Mouse (Mus musculus) hindbrain, embryonic 12.5 days (tissue): ENCODE measurements around the gene Fam89a. TPM values are rescaled to one million over a fixed set of nuclear protein-coding genes. Genes with fewer than 3 reads are reported as not detected.

ENCODE experiments used
- ATAC-seq: fragments of 200-750 bp; cut with Nextera tagmentation; 2 replicates; pipeline ENCODE4 v1.8.0; 2017; ENCODE audit warnings: moderate TSS enrichment; ENCODE audit not compliant: low FRiP score
- H3K27ac ChIP-seq: fragments of 300-500 bp; sonication (generic); 2 replicates; pipeline ENCODE4 v1.5.1; 2016; ENCODE audit warnings: mild to moderate bottlenecking
- H3K27me3 ChIP-seq: fragments of 300-500 bp; sonication (generic); 2 replicates; pipeline ENCODE4 v1.6.1; 2016; ENCODE audit warnings: mild to moderate bottlenecking
- H3K36me3 ChIP-seq: fragments of 300-500 bp; sonication (generic); 2 replicates; pipeline ENCODE4 v1.6.1; 2016; ENCODE audit warnings: mild to moderate bottlenecking
- H3K4me1 ChIP-seq: fragments of 300-500 bp; sonication (generic); 2 replicates; pipeline ENCODE4 v1.6.1; 2016
- H3K4me2 ChIP-seq: fragments of 300-500 bp; sonication (generic); replicated peaks from 2 replicates; pipeline ENCODE4 v1.6.1; 2016; ENCODE audit warnings: mild to moderate bottlenecking
- H3K4me3 ChIP-seq: fragments of 300-500 bp; sonication (generic); 2 replicates; pipeline ENCODE4 v1.5.1; 2016; ENCODE audit warnings: mild to moderate bottlenecking
- H3K9ac ChIP-seq: fragments of 300-500 bp; sonication (generic); 2 replicates; pipeline ENCODE4 v1.6.1; 2016; ENCODE audit warnings: mild to moderate bottlenecking, moderate library complexity
- H3K9me3 ChIP-seq: fragments of 300-500 bp; sonication (generic); replicated peaks from 2 replicates; pipeline ENCODE4 v1.6.1; 2016; ENCODE audit warnings: mild to moderate bottlenecking
- WGBS: fragments of 180-500 bp; shearing (Covaris S2); methylation state at CpG from one replicate; pipeline ENCODE4 v1.1.7; 2016; 5-methylcytosine and 5-hydroxymethylcytosine counted together
- polyA plus RNA-seq: library from polyadenylated mRNA; unstranded; fragments of >200 nt; fragmentation: Nextera tagmentation; extraction: Ambion mirVana; gene quantifications from 2 replicates; pipeline ENCODE4 v1.2.1, GENCODE M21; 2016

Gene Fam89a
- polyA plus RNA-seq, 1 experiment from 2014 or later: 6.0 TPM

DNA sequence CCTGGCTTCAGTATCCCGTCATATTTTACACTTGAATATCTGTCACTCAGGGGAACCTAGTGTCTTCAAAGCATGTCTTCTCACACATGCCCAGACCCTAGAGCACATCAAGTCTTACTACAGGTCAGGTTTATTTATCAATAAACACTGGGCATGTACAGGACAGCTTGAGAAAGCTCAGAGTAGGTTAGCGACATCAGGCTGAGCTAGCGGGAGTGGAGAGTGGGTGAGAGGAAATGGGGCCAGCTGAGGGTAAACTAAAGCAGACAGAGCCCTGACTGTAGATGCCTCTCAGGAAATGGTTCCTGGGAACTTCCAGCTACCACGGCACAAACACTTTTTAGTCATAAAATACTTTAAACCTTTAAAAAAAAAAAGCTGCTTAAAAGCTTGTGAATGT, 48.1 kb downstream of the Fam89a start:
- Histone ChIP-seq H3K4me1 (no peaks in the 10 kb centered on the region), H3K9me3 (no peaks in the 10 kb centered on the region), H3K27me3 (no peaks in the 10 kb centered on the region), H3K4me2 (no peak overlapping the region), H3K36me3 (peaks cover 61% of the 10 kb centered on the region), H3K27ac (no peak overlapping the region), H3K9ac (no peak overlapping the region), H3K4me3 (no peak overlapping the region)
- ATAC-seq: no peak
- WGBS: 78% methylated on average over 4 of the region's 4 CpGs

DNA sequence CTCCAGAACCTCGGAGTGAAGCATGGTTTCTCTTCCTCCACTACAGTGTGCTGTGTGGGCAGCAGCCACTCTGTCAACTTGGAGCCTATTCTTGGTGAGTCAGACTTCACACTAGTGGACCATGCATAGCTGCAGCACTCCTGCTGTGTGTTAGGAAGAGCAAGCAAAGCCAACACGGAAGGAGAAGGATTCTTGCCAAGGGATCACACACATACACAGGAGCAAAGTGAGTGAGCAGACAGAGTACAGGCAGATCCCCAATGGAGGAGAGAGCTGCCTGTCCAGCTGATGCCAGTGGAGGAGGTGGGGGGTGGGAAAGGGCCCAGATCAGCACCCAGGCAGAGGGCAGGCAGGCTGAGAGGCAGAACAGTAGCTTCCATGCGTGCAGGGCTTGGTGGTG, 49.4 kb downstream of the Fam89a start:
- H3K4me3 ChIP-seq: no peak overlapping the region
- no peak overlapping the region for H3K27ac ChIP-seq
- no peak overlapping the region for H3K9ac ChIP-seq
- H3K4me1 ChIP-seq: no peaks in the 10 kb centered on the region
- H3K36me3 ChIP-seq: peaks cover 66% of the 10 kb centered on the region
- no peaks in the 10 kb centered on the region for H3K9me3 ChIP-seq
- H3K4me2 ChIP-seq: no peak overlapping the region
- 85% methylated on average over 3 of the region's 3 CpGs for WGBS
- no peak for ATAC-seq
- no peaks in the 10 kb centered on the region for H3K27me3 ChIP-seq

DNA sequence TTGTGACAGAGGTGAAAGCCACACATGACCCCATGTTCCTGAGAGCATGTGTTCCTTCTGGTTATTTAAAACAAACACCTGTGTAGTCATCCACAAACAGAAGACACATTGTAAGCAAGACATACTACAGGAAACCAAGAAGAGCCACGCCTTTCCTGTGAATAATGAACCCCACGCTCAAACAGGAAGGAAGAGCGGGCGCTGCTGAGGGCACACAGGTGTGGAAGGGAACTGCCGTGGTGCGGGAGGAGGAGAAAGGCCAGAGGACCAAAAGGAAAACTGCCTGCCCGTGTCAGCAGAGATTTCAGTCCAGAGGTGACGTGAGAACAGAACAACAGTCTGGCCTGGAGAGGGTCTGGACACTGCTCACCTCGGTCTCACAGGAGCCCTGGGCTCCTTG, 50.6 kb downstream of the Fam89a start:
- Histone ChIP-seq H3K36me3 (peaks cover 63% of the 10 kb centered on the region), H3K9me3 (no peaks in the 10 kb centered on the region), H3K27me3 (no peaks in the 10 kb centered on the region), H3K4me3 (no peak overlapping the region), H3K27ac (no peak overlapping the region), H3K4me1 (no peaks in the 10 kb centered on the region), H3K4me2 (no peak overlapping the region), H3K9ac (no peak overlapping the region)
- 91% methylated on average over 9 of the region's 9 CpGs for WGBS
- no peak for ATAC-seq

DNA sequence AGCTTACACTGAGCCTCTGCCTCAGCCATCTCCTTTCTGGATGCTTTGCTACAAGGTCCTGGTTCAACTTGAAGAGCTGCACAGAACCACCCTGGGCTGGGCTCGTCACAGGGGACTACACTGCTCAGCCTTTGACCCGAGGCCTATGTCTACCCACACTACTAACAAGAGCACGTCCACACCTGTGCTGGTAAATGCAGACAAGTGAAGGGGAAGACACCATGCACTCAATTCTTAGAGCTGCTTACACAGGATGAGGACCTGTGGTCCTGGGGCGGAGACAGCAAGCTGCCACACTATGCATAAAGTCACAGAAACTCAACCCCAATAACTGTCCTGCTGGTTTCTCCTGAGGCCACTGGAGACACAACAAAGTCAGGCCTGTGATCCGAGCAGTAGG, 51.4 kb downstream of the Fam89a start:
- H3K9ac ChIP-seq: no peak overlapping the region
- H3K27ac ChIP-seq: no peak overlapping the region
- WGBS: 94% methylated on average over 5 of the region's 5 CpGs

DNA sequence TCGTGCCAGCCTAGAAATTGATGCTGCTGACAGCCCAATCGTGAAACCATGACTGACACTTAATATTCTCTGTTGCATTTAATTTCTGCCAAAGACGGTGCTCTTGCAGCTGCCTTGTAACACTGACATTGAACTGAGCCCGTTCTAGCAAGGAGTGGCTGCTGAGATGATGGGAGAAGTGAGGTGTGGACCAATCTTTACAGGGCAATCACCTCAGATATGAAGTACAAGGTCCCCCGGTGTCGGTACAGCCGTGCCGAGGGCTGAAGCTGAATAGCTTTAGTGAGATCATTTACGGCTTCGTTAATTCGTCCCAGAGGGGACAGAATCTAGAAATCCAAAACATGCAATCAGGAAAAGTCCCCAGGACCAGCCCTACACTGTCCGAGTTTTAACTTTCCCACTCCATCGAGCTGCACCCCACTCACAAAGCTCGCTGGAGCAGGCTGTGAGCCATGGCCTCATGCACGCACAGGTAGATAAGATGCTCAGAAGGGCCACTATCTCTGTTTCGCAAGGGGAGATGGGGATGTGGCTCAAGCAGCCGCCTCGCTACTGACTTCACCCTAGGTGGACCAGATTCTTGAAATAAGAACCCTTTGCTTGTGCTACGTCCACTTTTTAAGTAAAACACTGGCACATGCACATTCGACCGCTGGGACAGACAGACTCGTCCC, 56.1 kb downstream of the Fam89a start:
- Histone ChIP-seq H3K9ac (no peak overlapping the region), H3K27me3 (no peaks in the 10 kb centered on the region), H3K4me2 (no peak overlapping the region), H3K4me1 (no peaks in the 10 kb centered on the region), H3K36me3 (peaks cover 75% of the 10 kb centered on the region), H3K9me3 (no peaks in the 10 kb centered on the region), H3K4me3 (no peak overlapping the region), H3K27ac (no peak overlapping the region)
- ATAC-seq: no peak
- WGBS: 95% methylated on average over 22 of the region's 22 CpGs

More for the DNA sequence above, 51.4 kb downstream of the Fam89a start:
- H3K9me3 ChIP-seq: no peaks in the 10 kb centered on the region
- H3K4me1 ChIP-seq: no peaks in the 10 kb centered on the region
- H3K4me2 ChIP-seq: no peak overlapping the region
- ATAC-seq: no peak
- no peaks in the 10 kb centered on the region for H3K27me3 ChIP-seq
- H3K4me3 ChIP-seq: no peak overlapping the region
- H3K36me3 ChIP-seq: peaks cover 66% of the 10 kb centered on the region

DNA sequence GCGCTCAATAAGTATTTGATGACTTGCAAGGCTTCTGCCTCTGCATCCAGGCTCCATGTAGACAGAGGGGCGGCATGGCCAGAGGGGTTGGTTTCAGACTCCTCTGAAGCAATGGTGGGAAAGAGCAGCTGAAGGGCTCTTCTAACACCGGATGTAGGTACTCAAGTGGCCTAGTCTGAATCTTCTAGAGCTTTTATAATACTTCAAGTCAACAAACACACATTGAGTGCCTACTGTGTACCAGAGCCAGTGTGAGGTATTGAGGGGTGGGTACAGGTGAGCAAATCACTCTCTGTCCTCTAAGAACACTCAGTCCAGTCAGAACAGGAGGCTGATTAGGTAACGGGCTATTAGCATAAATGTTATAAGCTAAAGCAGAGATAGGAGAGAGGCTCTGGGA, 59.9 kb downstream of the Fam89a start:
- Histone ChIP-seq H3K4me2 (no peak overlapping the region), H3K4me3 (no peak overlapping the region), H3K27me3 (no peaks in the 10 kb centered on the region), H3K36me3 (peaks cover 67% of the 10 kb centered on the region), H3K9me3 (no peaks in the 10 kb centered on the region), H3K9ac (no peak overlapping the region), H3K27ac (no peak overlapping the region), H3K4me1 (no peaks in the 10 kb centered on the region)
- 94% methylated on average over 4 of the region's 4 CpGs for WGBS
- no peak for ATAC-seq

Other genes starting within 250 kb of the Fam89a start
- 44.2 and 44.6 TPM in 2 replicates for gene Cog2, start 231.1 kb downstream of the Fam89a start, polyA plus RNA-seq
- gene Agt, start 182.1 kb downstream of the Fam89a start, polyA plus RNA-seq: 0.35 and 0.44 TPM in 2 replicates
- gene Capn9, start 175.7 kb downstream of the Fam89a start, polyA plus RNA-seq: not detected in 2 replicates
- 26.6 and 31.2 TPM in 2 replicates for gene 2310022B05Rik, start 88.5 kb downstream of the Fam89a start, polyA plus RNA-seq
- 61.4 and 62.2 TPM in 2 replicates for gene Ttc13, start 29.8 kb downstream of the Fam89a start, polyA plus RNA-seq
- 33.4 and 37.7 TPM in 2 replicates for gene Arv1, start 29.7 kb downstream of the Fam89a start, polyA plus RNA-seq
- gene Trim67, start 41.3 kb upstream of the Fam89a start, polyA plus RNA-seq: 11.9 and 13.2 TPM in 2 replicates
- 103 and 107 TPM in 2 replicates for gene Gnpat, start 111.2 kb upstream of the Fam89a start, polyA plus RNA-seq
- 42.2 and 43.9 TPM in 2 replicates for gene 2810004N23Rik, start 111.3 kb upstream of the Fam89a start, polyA plus RNA-seq
- 17.2 and 18.8 TPM in 2 replicates for gene Exoc8, start 145.9 kb upstream of the Fam89a start, polyA plus RNA-seq
- 15.2 and 17.0 TPM in 2 replicates for gene Sprtn, start 146.1 kb upstream of the Fam89a start, polyA plus RNA-seq
- gene Egln1, start 197.5 kb upstream of the Fam89a start, polyA plus RNA-seq: 17.3 and 17.5 TPM in 2 replicates